Comparison of ENCODE assay signal across 19 mouse cellular contexts in genomic region chr11:26585409-26586366, GRCm38 (mm10). TPM values are rescaled to one million over a fixed set of nuclear protein-coding genes. Genes with fewer than 3 reads are reported as not detected.
DNase-seq lines count a peak whose midpoint lies in the region; ATAC-seq and TF ChIP-seq lines count a peak whose summit lies in the region.
"Had no signal": no experiment of that assay in that cellular context is flagged by ENCODE, and none has a peak within 500 bp of the region (broad histone marks: within the 10 kb centered on the region; RNA-seq: fewer than 3 reads in every experiment).

No protein-coding gene starts in this region.

- H3K27ac ChIP-seq in lung, postnatal 0 days (ENCODE audit: low read length): no peak overlapping the region
- no peak overlapping the region for H3K27ac ChIP-seq in stomach, postnatal 0 days (replicated peaks)
- H3K27ac ChIP-seq: intestine, embryonic 15.5 days; neural tube, embryonic 13.5 days had no signal

- H3K4me1 ChIP-seq in lung, postnatal 0 days (ENCODE audit: insufficient read depth, low read depth, low read length): no peaks in the 10 kb centered on the region
- H3K4me1 ChIP-seq in stomach, postnatal 0 days (replicated peaks; ENCODE audit: control insufficient read depth, insufficient read depth): no peaks in the 10 kb centered on the region
- H3K4me1 ChIP-seq: neural tube, embryonic 13.5 days had no signal

- no peaks in the 10 kb centered on the region for H3K9me3 ChIP-seq in lung, postnatal 0 days (ENCODE audit: low read length)
- H3K9me3 ChIP-seq in stomach, postnatal 0 days (ENCODE audit: control insufficient read depth, low read length): no peaks in the 10 kb centered on the region
- H3K9me3 ChIP-seq: intestine, embryonic 15.5 days; limb, embryonic 15.5 days; neural tube, embryonic 13.5 days had no signal

- no peaks in the 10 kb centered on the region for H3K27me3 ChIP-seq in lung, postnatal 0 days (replicated peaks; ENCODE audit: insufficient read depth, low read length)
- no peaks in the 10 kb centered on the region for H3K27me3 ChIP-seq in stomach, postnatal 0 days (ENCODE audit: control insufficient read depth, insufficient read depth, low read length)
- H3K27me3 ChIP-seq: intestine, embryonic 15.5 days; limb, embryonic 15.5 days; neural tube, embryonic 13.5 days had no signal

- no peak for TF ChIP-seq EP300 in lung, postnatal 0 days (IDR thresholded peaks at IDR 0.05)
- TF ChIP-seq EP300 in stomach, postnatal 0 days (optimal IDR thresholded peaks at IDR 0.05): no peak

- 78% methylated on average over 17 of the region's 17 CpGs for WGBS in lung, postnatal 0 days
- WGBS in stomach, postnatal 0 days: 57% methylated on average over 17 of the region's 17 CpGs

- H3K4me3 ChIP-seq in lung, postnatal 0 days (ENCODE audit: low read depth, low read length): no peak overlapping the region
- H3K4me3 ChIP-seq in stomach, postnatal 0 days (ENCODE audit: low read depth, low read length): no peak overlapping the region
- H3K4me3 ChIP-seq: intestine, embryonic 15.5 days; limb, embryonic 15.5 days; neural tube, embryonic 13.5 days had no signal

- no peaks in the 10 kb centered on the region for H3K36me3 ChIP-seq in lung, postnatal 0 days (ENCODE audit: insufficient read depth, low read length)
- H3K36me3 ChIP-seq in stomach, postnatal 0 days (ENCODE audit: control insufficient read depth, insufficient read depth, low read length): no peaks in the 10 kb centered on the region
- H3K36me3 ChIP-seq: intestine, embryonic 15.5 days; limb, embryonic 15.5 days; neural tube, embryonic 13.5 days had no signal

- peak; percentile 75 for ATAC-seq in frontal cortex, adult (ENCODE audit: low TSS enrichment)
- no peak for ATAC-seq in lung, postnatal 0 days
- peak; percentile 78 for ATAC-seq in granulocyte monocyte progenitor cell, adult 5-6 weeks (replicated peaks; ENCODE audit: poor library complexity, severe bottlenecking)
- ATAC-seq in stomach, postnatal 0 days (ENCODE audit: low FRiP score, low TSS enrichment): no peak
- ATAC-seq: intestine, embryonic 15.5 days; midbrain, embryonic 16.5 days had no signal

- no peak for DNase-seq in frontal cortex, postnatal 36 days (ENCODE audit: low spot score in 2 of 2)
- peak; percentile 20 for DNase-seq in lung, postnatal 0 days (ENCODE audit: low spot score)
- no peak for DNase-seq in lung, postnatal 4 days
- no peak for DNase-seq in stomach, postnatal 0 days (ENCODE audit: low spot score)
- no peak for DNase-seq in ovary, postnatal 14 days (ENCODE audit: low spot score)
- no peak for DNase-seq in kidney, postnatal 4 days
- DNase-seq: adrenal gland, postnatal 25 days; cerebellum, adult 11-12 months; kidney, postnatal 25 days; lung, postnatal 14 days had no signal

- no peak for TF ChIP-seq CTCF in lung, postnatal 0 days (IDR thresholded peaks at IDR 0.05)
- no peak for TF ChIP-seq CTCF in stomach, postnatal 0 days (IDR thresholded peaks at IDR 0.05; ENCODE audit: low read depth)

- no peak overlapping the region for H3K9ac ChIP-seq in lung, postnatal 0 days (replicated peaks; ENCODE audit: low read depth)
- H3K9ac ChIP-seq in stomach, postnatal 0 days (ENCODE audit: low read length): no peak overlapping the region
- H3K9ac ChIP-seq: intestine, embryonic 15.5 days; limb, embryonic 15.5 days; neural tube, embryonic 13.5 days had no signal

- H3K4me2 ChIP-seq in lung, postnatal 0 days (replicated peaks; ENCODE audit: low read depth, low read length): no peak overlapping the region
- peak overlapping the region; percentile 35; the same call in 1 of the 2 replicates for H3K4me2 ChIP-seq in stomach, postnatal 0 days (replicated peaks; ENCODE audit: low read depth)
- H3K4me2 ChIP-seq: heart, embryonic 11.5 days; intestine, embryonic 15.5 days; limb, embryonic 15.5 days; neural tube, embryonic 13.5 days had no signal

RNA-seq across cellular contexts. Expression of gene Gm6899, which starts 7.4 kb away (rescaled TPM):
- polyA plus RNA-seq in lung, postnatal 0 days (2015; fragmentation: Nextera tagmentation; extraction: Ambion mirVana): 0.27 TPM in 1 of 2 replicates, not detected in the other
- total RNA-seq in granulocyte monocyte progenitor cell, adult 5-6 weeks (2014; fragmentation: Nextera tagmentation): not detected in 2 replicates
- not detected in 2 replicates for total RNA-seq in granulocyte monocyte progenitor cell, adult 5-6 weeks (2017)
- polyA plus RNA-seq in stomach, postnatal 0 days (2015; fragmentation: Nextera tagmentation; extraction: Ambion mirVana): not detected in 2 replicates
- total RNA-seq: adrenal gland, postnatal 25 days; gastrocnemius, adult 18-20 months; left cerebral cortex, postnatal 10 days had no signal
- polyA plus RNA-seq: heart, embryonic 11.5 days; intestine, embryonic 15.5 days; limb, embryonic 15.5 days; midbrain, embryonic 16.5 days; neural tube, embryonic 13.5 days had no signal

RNA-seq across cellular contexts. Expression of gene Vrk2, which starts 8.1 kb away (rescaled TPM):
- 8.0 and 8.7 TPM in 2 replicates for polyA plus RNA-seq in lung, postnatal 0 days (2015; fragmentation: Nextera tagmentation; extraction: Ambion mirVana)
- total RNA-seq in granulocyte monocyte progenitor cell, adult 5-6 weeks (2014; fragmentation: Nextera tagmentation): 21.2 and 40.8 TPM in 2 replicates
- 36.9 and 40.5 TPM in 2 replicates for total RNA-seq in granulocyte monocyte progenitor cell, adult 5-6 weeks (2017)
- polyA plus RNA-seq in stomach, postnatal 0 days (2015; fragmentation: Nextera tagmentation; extraction: Ambion mirVana): 12.8 and 13.1 TPM in 2 replicates

Comparison
In these comparisons a context has a peak if more than half of its experiments do, and no peak if none do; other contexts are left out.
1. ATAC-seq: peak in frontal cortex, adult (single experiment) and granulocyte monocyte progenitor cell, adult 5-6 weeks (single experiment); none in lung, postnatal 0 days (single experiment) and stomach, postnatal 0 days (single experiment).